Mouse (Mus musculus): ENCODE data around the gene Gm47791. TPM values are rescaled to one million over a fixed set of nuclear protein-coding genes. Genes with fewer than 3 reads are reported as not detected.

Gene Gm47791
- not detected for total RNA-seq (2021)
- long read RNA-seq, experiment 1, result 0 reads
- long read RNA-seq, experiment 2, result 0 reads

DNA sequence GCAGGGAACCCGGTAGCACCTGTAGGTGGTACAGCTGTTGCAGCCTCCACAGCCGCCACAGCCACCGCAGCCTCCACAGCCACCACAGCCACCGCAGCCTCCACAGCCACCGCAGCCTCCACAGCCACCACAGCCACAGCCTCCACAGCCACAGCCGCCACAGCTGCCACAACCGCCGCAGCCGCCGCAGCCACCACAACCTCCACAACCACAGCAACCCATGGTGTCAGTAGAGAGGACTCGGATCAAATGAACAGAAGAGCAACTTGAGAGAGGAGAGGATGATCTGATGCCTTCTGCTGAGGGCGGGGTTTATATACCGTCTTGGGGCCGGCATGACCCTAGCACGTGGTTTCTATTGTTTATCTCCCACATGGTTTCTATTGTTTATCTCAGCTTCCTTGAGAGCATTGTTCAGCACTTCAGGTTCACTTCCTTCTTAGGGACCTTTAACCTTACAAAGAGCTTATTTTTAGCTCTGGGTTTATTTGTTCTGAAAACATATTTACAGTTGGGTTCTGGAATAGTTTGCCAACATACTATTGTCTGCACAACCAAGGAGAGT is at the start of gene Gm47791:
Gene Gm47791, minus strand, starts transcription at position 222 of the 565 bp plus-strand sequence.
- intact Hi-C loops (cut with DNase I), result no loop called here
- DNase-seq, result no peak

DNA sequence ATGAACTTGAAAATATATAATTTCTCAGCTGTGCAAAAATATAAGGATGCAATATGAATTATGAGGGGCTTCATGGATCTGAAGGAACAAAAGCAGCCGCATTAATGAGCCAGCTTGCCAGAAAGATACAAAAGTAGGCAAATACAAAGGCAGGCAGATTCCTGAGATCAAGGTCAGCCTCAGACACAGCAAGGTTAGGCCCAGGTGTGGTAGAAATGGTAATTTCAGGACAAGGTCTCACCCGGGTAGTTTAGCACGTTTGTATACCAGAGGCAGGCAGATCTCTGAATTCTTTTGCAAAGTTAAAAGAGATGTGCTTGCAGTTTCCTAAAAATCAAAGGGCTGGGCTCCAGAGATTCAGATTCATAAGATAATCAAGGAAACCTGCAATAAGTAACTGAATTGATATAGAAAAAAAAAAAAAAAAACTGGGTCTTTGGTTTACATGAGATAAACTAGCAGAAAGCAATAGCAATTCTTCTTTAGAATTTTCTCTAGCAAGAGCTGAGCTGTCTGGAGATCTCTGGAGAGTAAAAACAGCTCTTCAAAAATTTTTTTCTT is 49.7 kb upstream of the Gm47791 start:
- DNase-seq, result no peak
- intact Hi-C loops (cut with DNase I), result no loop called here

DNA sequence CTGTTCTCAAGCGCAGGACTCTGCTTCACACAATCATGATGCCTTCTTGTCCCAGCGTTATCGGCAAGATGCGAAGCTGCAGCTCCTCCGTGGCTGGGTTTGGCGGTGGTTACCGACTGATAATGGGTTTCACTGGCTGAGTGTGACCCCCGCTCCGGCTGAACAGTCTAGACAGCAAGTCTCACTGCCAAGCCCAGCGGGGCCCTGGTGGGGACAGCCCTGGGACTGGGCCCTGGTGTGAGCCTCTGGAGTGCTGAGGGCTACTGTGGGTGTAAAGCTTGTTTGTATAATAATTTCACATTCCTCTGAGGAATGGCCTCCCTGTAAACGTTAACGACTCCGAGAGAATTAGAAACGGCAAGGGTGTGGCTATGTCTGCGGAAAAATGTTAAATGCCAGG is 49.1 kb upstream of the Gm47791 start:
- no peak for DNase-seq
- intact Hi-C loops (cut with DNase I), result no loop called here

DNA sequence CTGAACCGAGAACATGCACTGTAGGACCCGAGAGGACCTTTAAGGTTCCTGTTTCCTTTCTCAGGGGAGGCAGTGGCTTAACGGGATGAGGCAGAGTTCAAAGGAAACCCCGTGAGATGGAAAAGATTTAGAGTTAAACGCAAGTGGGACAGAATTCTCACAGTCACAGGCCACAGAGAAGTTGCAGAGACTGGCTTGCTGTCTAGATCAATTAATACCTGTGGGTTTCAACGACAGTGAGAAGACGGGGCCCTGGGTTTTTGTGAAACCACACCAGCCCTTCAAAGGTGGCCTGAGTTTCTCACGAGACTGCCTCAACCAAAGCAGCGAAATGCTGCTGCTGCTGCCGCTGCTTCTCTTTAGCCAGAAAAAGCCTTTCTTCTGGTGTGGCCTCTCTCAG is 48.3 kb upstream of the Gm47791 start:
- no peak for DNase-seq
- intact Hi-C loops (cut with DNase I), result no loop called here

DNA sequence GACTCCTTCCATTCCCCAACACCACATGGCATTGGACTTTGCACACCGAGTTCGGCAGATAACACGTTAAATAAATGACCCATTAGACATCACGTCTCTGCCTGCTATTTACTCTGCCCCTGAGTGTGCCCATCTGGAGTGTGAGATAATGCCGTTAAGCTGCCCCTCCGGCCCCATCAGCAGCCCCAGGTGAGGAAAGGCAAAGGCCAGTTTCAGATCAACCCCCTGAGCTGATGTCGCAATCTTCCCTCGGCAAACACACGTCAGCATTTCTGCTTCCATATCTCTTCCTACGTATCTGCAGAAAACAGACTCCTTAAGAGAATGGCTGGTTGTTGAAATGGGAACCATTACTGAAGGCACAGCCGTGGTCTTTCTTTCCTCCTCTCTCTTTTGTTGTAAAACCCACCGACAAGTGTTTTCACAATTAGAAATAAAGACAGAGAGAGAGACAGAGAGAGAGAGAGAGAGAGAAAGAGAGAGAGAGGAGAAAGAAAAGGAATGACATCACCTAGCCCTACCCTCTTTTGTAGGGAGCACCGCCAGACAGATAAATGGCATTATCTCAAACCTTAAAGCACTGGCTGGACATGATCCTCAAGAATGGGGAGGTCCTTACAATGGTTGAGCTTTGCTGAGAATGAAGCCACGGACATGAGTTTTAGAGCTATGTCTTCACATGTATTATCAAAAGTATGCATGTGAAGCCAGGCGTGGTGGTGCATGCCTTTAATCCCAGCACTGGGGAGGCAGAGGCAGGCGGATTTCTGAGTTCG is 45.1 kb upstream of the Gm47791 start:
- intact Hi-C loops (cut with DNase I), result no loop called here

DNA sequence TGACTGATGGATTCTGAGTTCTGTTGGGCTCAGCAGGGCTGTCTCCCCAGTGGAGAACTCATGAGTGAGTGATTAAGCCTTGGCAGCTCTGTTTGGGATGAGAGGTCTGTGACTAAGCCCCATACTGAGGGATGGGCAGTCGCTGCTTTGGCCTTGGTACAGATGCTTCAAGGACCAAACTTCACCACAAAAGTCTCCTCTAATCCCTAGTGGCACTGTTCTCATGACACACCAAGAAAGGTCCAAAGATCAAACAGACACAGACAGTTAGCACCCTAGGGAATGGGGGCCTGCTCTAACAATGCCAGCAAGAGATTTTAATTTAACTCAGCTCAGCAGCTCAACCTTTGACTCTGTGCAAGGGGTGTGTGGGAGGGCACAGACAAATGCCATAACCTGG is 40.7 kb upstream of the Gm47791 start:
- no peak for DNase-seq
- intact Hi-C loops (cut with DNase I), result no loop called here

More for the DNA sequence above, 45.1 kb upstream of the Gm47791 start:
- DNase-seq, result no peak

DNA sequence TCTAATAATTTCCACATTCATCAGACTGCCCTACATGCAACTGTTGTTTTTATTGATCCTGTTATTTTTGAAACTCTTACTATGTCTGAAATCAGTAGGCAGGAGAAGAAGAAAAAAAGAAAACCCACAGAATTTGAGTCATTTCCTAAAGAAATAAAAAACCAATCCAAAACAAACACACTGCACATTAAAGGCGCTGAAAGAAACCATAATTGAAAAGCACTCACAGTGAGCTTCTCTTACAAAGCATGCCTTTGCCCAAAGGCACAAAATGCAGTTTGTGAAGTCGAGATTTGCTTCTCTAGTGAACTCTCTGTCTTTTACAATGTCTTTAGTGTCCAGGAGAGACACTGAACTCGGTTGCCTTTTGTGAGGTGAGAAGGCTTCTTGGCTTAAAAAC is 37.5 kb upstream of the Gm47791 start:
- no peak for DNase-seq
- intact Hi-C loops (cut with DNase I), result no loop called here

DNA sequence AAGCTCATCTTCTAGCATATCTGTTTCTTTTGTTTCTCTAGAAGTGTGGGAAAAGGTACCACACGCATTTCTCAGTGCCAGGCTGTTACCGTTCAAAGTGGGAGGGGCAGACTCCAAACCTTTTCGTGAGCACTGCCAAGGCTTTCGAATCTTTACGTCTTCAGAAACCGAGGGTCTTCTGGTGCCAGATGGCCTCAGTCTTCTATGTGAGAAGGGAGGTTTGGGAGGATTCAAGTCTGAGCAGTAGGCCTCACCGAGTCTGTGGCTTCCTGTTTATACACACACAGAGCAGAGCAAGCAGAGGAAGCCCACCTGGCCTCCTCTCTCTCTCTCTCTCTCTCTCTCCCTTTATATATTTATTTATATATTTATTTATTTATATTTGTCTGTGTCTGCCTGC is 36.2 kb upstream of the Gm47791 start:
- intact Hi-C loops (cut with DNase I), result no loop called here
- no peak for DNase-seq

DNA sequence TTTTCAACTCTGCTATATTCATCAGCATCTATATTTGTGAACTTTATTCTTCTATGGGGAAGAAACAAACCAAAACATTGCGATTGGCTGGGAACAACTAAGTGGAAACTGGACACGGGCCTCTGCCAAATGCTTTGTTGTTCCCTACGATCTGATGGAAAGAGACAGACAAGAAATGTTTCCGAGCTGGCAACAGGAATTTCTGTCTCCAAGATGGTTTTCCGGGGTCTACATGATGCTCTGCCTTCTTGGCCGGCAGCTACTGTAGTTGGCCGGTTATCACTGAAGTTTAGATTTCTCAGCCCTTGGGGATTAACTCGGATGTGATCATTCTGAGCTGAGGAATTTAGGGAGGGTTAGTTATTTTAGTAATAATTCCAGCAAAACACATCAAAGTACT is 35.3 kb upstream of the Gm47791 start:
- intact Hi-C loops (cut with DNase I), result no loop called here
- DNase-seq, result no peak

DNA sequence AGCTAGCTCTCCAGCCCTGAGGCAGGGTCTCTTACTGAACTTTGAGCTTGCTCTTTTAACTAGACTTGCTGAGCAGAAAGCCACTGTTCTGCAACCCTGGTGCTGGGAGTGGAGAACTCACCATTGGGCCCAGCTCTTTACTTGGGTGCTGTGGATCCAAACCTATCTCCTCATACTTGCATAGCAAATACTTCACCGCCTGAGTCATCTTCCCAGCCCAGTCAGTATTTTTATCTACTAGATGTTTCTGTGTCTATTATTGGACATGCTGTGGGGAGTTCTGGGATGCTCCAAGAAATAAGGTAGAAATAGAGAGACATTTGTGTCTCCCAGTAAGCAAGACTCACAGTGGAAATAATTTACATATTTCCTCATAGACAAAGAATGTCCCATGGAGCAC is 33.0 kb upstream of the Gm47791 start:
- DNase-seq, result no peak
- intact Hi-C loops (cut with DNase I), result no loop called here

DNA sequence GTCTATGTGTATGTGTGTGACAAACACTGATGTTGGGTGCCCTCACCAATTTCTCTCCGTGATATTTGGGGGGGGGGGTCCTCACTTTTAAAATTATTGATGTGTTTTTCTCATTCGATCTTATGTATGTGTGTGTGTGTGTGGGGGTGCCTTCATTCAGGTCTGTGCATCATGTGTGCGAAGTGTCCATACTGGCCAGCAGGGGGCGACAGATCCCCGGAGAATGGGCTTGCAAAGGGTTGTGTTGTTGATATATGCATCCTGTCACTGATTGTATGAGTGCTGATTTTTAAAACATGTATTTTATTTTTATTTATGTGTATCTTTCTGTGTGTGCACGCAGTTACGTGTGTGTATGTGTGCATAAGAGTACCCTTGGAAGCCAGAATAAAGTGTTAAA is 32.6 kb upstream of the Gm47791 start:
- intact Hi-C loops (cut with DNase I), result no loop called here
- no peak for DNase-seq

DNA sequence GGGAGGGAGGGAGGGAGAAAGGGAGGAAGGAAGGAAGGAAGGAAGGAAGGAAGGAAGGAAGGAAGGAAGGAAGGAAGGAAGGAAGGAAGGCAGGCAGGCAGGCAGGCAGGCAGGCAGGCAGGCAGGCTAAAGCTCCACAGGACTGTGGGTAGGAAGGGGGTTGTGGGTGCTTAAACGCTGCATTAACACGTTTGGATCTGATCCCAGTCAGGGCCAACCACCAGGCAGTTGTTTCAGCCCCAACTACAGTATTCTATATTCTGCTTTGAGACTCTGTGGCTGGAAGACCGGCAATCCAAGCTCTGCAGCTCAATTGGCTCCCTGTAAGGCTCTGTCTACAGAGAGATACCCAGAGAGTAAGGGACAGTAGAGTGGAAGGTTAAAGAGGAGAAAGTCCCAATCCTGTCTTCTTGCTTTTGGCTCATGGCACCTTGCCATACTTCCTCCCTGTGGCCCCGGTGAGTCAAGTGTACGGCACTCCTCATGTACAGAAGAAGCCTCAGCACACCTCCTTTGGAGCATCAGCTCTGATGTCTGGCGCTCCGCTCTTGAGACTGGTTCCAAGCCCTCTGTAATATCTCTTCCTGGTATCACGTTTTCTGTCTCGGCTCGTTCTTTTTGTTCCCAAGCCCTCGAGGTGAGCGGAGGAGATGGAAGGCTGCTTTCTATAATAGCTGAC is 30.2 kb upstream of the Gm47791 start:
- intact Hi-C loops (cut with DNase I), result no loop called here

DNA sequence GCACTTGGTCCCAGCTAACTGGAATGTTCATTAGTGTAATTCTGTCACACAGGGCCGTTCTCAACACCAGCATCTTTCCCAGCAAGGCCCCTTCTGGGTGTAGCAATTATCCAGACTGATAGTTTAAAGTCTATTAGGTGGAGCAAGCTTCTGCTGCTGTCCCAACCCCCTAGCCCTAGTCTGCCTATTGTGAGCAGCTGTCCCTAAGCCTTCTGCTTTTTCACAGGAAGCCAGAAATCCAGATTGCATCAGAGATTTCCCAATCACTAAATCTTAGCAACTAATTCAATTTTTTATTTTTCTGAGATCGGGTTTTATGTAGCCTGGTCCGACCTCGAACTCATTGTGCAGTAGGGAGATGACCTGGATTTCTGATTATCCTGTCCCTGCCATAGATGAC is 27.9 kb upstream of the Gm47791 start:
- intact Hi-C loops (cut with DNase I), result no loop called here
- DNase-seq, result no peak

More for the DNA sequence above, 30.2 kb upstream of the Gm47791 start:
- DNase-seq, result no peak

DNA sequence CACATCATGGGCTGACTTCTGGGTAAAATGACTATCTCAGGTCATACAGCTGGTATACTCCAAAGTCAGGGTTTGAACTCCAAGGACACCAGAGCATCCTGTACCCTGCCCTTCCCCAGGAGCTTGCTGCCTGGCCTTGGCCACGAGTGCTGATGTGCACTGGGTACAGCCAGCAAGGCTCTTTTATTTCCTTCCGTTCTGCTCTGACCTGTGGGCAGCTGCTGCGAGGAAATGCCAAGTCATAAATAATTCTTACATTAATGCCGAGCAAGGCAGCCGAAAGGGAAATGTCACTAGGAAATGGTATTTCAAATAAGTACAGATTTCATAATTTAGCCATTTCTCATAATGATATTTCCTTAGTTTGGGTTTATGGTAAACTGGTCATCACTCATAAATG is 27.3 kb upstream of the Gm47791 start:
- intact Hi-C loops (cut with DNase I), result no loop called here
- DNase-seq, result no peak

DNA sequence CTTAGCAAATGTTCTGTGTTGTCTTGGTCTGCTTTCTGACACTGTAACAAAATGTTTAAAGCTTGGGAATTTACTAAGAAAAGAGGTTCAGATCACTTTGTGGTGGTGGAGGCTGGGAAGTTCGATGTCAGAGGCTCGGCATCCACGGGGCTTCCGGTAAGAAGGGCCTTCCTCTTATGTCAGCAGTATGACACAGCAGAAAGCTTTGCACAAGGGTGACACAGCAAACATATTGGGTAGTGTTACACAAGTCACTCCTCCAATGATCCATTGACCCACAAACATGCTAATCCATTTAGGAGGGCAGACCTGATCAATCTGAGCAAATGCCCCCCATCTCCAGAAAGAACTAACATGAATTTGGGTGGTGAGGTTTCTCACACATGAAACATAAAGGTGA is 26.0 kb upstream of the Gm47791 start:
- intact Hi-C loops (cut with DNase I), result no loop called here
- no peak for DNase-seq

DNA sequence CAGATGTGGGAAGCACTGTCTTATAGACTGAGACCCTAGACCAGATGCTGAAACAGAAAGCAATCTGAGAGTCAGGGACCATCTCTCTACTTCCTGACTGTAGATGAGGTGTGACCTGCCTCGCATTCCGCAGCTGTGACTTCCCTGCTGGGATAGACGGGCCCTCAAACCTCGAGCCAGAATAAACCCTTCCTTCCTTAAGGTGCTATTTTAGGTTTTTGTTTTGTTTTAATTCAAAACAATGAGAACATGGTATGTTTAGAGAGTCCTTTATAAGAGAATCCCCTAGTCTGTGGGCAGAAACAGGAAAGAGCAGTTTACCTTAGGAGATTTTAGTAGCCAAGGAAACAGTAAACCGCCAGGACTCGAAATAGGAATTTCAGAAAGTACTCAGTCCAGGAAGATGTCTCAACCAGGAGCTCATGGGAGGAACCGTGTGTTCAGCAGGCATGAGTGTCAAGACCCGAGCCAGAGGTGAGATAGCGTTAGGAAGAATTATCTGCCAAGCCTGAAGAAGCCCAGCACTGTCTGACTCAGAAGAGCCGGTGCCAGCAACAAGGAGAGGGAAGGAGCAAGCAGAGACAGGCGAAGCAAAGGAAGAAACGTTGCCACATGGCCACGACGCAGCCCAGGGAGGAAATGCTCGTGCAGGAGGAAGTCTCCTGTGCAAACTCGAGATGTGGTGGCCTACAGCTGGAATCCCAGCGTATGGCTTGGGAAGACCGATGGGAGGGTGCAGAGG is 24.8 kb upstream of the Gm47791 start:
- DNase-seq, result no peak
- intact Hi-C loops (cut with DNase I), result no loop called here

DNA sequence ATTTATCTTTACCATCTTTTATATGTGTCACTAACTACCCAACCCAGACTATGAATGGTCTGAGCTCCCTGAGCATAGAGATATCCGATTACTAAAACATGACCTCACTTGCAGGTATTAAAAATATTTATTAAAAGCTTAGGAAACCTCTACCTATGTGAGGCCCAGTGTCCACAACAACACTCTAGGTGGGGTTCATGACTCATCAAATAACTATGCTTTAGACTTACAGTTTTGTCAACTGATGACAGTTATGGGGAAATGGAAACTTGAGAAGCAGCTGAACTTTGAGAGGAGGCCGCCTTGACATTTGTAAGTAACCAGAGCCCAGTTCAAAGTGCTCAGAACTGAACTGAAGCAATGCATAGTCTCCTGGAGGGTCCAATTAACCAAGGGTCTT is 24.2 kb upstream of the Gm47791 start:
- no peak for DNase-seq
- intact Hi-C loops (cut with DNase I), result no loop called here

DNA sequence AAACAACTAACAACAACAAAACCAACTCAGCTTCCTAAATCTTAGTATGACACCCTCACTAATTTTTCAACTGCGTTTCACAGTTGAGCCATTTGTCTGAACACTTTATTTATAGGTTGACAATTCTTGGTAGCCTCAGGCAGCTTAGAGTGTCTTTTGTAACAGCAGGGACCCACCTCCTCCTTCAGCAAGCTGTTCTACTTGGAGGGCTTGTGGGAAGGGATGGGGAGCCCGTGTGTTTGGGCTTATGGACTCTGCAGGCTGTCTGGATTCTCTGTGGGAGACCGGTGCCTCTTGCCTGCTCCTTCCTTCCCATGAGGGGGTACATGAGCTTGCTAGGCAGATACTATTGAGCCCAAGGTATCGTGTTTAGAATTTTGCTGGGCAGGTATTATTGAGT is 22.9 kb upstream of the Gm47791 start:
- no peak for DNase-seq
- intact Hi-C loops (cut with DNase I), result no loop called here

DNA sequence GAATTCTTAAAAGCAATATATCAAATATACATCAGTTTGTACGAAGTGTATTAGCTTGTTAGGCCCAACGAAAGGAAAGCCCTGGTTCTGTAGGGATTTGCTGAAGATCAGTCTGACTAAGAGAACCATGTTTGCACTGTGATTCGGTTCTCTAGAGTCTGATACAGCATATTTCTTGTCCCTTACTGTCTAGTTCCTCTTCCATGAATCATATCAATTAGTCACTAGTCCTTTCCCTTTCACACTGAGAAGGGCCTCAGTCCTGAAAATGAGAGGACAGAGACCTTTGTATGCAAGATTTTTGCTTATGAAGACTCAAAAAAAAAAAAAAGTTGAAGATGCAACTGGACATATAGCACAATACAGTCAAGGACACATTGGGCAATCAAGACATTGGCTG is 22.1 kb upstream of the Gm47791 start:
- intact Hi-C loops (cut with DNase I), result no loop called here
- DNase-seq, result no peak

DNA sequence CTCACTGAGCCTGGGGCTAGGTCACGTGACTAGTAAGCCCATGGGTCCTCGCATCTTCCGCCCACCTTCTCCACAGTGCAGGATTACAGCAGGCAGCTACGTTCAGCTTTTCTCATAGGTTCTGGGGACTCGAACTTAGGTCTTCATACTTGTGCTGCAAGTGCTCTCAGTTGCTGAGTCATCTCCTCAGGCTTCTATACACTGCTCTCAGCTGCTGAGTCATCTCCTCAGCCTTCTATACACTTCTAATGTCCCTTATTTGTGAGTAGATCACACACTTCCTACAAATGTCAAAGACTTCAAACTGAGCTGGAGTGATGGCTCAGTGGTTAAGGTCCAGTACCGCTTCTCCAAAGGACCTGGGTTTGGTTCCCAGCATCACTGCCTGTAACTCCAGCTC is 21.2 kb upstream of the Gm47791 start:
- no peak for DNase-seq
- intact Hi-C loops (cut with DNase I), result no loop called here

DNA sequence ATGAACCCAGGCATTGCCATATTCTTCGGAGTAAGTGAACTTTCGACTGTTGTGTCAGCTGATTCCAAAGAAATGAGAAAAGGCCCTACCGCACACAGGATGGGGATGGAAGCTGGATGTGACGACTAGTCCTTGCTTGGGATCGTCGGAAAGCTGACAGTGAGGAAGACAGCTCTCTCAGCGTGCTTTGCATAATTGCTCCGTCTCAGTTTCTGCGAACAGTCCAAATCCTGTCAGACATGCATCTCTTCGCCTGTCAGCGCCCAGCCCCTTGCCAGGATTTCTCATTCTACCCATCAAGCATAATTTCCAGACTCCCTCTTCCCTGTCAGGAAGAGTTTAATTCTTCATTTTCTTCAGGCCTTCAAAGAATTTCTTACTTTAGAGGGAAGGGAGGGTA is 20.1 kb upstream of the Gm47791 start:
- no peak for DNase-seq
- intact Hi-C loops (cut with DNase I), result no loop called here
